Mouse (Mus musculus) neutrophil, adult 5-6 weeks (primary cell): ENCODE data around the gene Eid3. TPM values are rescaled to one million over a fixed set of nuclear protein-coding genes. Genes with fewer than 3 reads are reported as not detected.

Source experiments
- ATAC-seq: fragments of 151-379, 151-347 bp; 2 replicates; pipeline ENCODE4 v1.8.0; 2017; ENCODE audit warnings: mild to moderate bottlenecking, moderate TSS enrichment; ENCODE audit not compliant: insufficient number of reproducible peaks, poor library complexity, low FRiP score, severe bottlenecking; ENCODE audit errors: extremely low read depth
- total RNA-seq: library from RNA; stranded (forward); fragments of 200-1000 nt; gene quantifications from 2 replicates; pipeline ENCODE4 v1.2.3, GENCODE M21; 2017

Gene Eid3
- total RNA-seq, 1 experiment from 2014 or later, result 11.4 TPM

GRCm38 (mm10) chr10:82899810-82900421, 33.5 kb downstream of the Eid3 start:
- ATAC-seq, result peak; percentile 87

GRCm38 (mm10) chr10:82900546-82900945, 34.1 kb downstream of the Eid3 start:
- ATAC-seq, result no peak

GRCm38 (mm10) chr10:82901436-82901835, 35.0 kb downstream of the Eid3 start:
- peak; percentile 61 for ATAC-seq

GRCm38 (mm10) chr10:82908526-82908925, 42.1 kb downstream of the Eid3 start:
- ATAC-seq, result no peak

GRCm38 (mm10) chr10:82909382-82909781, 43.0 kb downstream of the Eid3 start:
- ATAC-seq, result peak; percentile 68

- ATAC-seq, result 0 out of 2 replicates have a peak, but pooled peaks have one; percentile 18
Observed at GRCm38 (mm10) chr10:82910198-82910597, 43.8 kb downstream of the Eid3 start.

GRCm38 (mm10) chr10:82913238-82913637, 46.8 kb downstream of the Eid3 start:
- ATAC-seq, result no peak

- peak; percentile 53 for ATAC-seq
Observed at GRCm38 (mm10) chr10:82913772-82914171, 47.3 kb downstream of the Eid3 start.

Other genes with a start within 250 kb of the Eid3 start
- 12.8 and 26.3 TPM in 2 replicates for gene 1190007I07Rik, start 243.4 kb upstream of the Eid3 start, total RNA-seq
- gene Tdg, start 236.8 kb upstream of the Eid3 start, total RNA-seq, result 33.5 and 47.0 TPM in 2 replicates
- gene Glt8d2, start 176.0 kb upstream of the Eid3 start, total RNA-seq, result 0.93 TPM in 1 of 2 replicates, not detected in the other
- 34.3 and 37.1 TPM in 2 replicates for gene Hcfc2, start 170.5 kb upstream of the Eid3 start, total RNA-seq
- 66.2 and 66.4 TPM in 2 replicates for gene Nfyb, start 102.5 kb upstream of the Eid3 start, total RNA-seq
- 35.6 and 42.0 TPM in 2 replicates for gene Txnrd1, start 32.7 kb upstream of the Eid3 start, total RNA-seq
- gene Chst11, start 118.9 kb downstream of the Eid3 start, total RNA-seq, result 31.4 and 31.9 TPM in 2 replicates